Mouse (Mus musculus) lung, postnatal 0 days (tissue): ENCODE data around the gene Pawr.

Experiments used
- CTCF ChIP-seq: IDR thresholded peaks from 2 replicates; pipeline ENCODE4 v1.5.1; 2016; ENCODE audit warnings: antibody characterized with exemption, mild to moderate bottlenecking
- EP300 ChIP-seq: IDR thresholded peaks from 2 replicates; pipeline ENCODE4 v1.6.1; 2016; ENCODE audit warnings: antibody characterized with exemption, mild to moderate bottlenecking, control low read depth

GRCm38 (mm10) chr10:108313845-108314244 lies 18.1 kb upstream of the Pawr start:
- TF ChIP-seq CTCF (no peak), EP300 (no peak)
